Mouse (Mus musculus): Measurements from ENCODE around the gene 4930558K02Rik. TPM values are rescaled to one million over a fixed set of nuclear protein-coding genes. Genes with fewer than 3 reads are reported as not detected.

Gene 4930558K02Rik
- total RNA-seq, 2 experiments from 2014 or later, result not detected

DNA sequence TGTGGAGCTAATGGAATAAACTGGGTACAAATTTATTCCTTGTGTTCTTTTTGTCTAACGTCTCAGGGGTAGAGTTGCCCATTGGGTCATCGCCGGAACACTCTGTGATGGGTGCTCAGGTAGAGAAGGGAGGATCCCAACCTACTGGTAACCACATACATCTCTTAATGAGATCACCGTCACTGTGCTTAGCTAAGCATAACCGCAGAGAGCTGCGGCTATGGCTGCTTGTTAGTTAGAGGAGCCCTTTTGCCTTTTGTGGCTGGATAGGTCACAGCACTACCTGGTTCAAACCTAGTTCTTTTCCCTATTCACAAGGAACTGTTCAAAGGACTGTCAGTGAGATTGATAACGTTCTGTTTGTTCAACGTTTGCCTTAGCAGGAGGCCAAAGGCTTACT is 70.4 kb downstream of the 4930558K02Rik start:
- intact Hi-C loops (cut with DNase I), result no loop called here
- DNase-seq, result no peak

DNA sequence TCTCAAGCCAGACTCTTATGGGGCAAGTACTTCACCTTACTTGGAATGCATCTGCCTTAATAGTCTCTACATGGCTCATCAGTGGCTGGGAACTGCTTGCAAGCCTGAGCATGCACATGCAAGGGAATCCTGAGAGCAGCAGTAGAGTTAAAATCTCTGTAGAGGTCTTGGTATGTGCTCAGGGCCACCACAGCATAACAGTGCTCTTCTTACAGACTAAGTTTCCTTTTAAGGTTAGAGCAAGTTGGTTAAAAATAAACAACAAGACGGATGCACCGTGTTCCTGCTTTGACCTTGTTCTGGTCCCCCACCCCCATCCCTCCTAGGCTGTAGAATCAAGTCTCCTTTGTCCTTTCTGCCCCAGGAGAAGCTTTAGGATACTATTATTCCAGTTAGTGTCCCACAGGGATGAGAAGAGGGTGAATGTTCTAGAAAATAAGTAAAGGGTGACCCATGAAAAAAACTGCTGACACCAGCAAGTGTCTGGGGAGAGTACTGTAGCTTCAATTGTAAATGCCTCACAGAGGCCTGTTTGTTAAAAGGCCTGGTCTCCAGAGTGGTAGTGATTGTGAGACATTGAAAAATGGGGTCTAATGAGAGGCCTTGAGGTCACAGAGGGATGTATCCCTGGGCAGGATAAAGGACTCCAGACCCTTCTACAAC is 71.5 kb downstream of the 4930558K02Rik start:
- DNase-seq, result no peak
- intact Hi-C loops (cut with DNase I), result no loop called here

GRCm38 (mm10) chr1:161907111-161907510 is 72.3 kb downstream of the 4930558K02Rik start:
- intact Hi-C loops (cut with DNase I), result no loop called here

DNA sequence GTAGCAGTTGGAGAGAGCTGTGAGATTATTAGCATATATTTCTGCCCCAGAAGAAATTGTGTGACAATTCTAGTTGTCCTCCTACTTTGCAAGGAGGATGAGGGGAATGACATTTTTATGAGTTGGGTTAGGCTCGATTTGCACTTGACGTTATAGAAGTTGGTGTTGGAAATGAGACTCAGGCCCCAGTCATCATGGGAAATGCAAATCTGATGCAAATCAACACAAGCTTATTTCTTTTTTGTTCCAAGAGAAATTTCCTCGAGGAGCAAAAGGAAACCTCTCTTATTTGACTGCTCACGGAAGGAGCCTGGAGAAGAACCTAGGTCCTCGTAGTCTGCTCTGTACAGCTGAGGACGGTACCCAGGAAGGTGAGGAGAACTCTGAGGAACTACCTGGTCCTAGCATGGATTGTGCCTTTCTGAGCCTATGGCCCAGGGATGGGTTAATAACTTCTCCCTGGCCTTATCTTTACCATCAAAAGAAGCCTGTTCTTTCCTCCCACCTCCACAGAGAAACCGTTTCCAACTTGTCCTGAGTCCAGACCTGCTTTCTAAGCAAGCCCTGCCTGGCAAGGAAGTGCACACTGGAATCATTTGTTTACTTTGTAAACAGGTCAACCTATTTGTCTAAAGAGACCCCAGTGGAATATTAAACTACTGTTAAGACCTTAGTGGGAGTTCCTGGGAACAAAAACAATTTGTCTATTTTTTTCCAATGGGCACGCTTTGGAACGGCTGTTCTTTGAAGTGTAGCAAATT is 76.6 kb downstream of the 4930558K02Rik start:
- intact Hi-C loops (cut with DNase I), result no loop called here
- no peak for DNase-seq

More at GRCm38 (mm10) chr1:161907111-161907510, 72.3 kb downstream of the 4930558K02Rik start:
- no peak for DNase-seq

- DNase-seq, result no peak
- intact Hi-C loops (cut with DNase I), result no loop called here
Measured at GRCm38 (mm10) chr1:161900129-161900528, 79.3 kb downstream of the 4930558K02Rik start.

GRCm38 (mm10) chr1:161897235-161897634 is 82.2 kb downstream of the 4930558K02Rik start:
- intact Hi-C loops (cut with DNase I), result no loop called here
- no peak for DNase-seq

DNA sequence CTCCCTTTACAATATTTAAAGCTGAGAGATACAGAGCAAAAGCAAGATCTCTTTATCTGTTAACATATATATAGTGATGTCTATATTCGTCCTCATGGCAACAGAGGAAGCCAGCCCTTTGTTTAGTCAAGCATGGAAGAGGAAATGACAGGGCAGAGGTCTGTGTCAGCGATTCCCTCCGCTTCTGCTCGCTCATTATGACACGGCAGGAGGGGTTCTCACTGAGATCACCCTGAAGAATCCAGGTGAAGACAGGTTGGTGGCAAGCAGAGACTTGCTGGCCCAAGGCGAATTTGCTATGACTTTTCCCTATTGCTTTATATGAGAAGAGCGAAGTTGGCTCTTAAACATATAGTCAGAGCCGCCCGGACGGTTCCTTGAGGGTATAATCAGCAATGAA is 83.3 kb downstream of the 4930558K02Rik start:
- intact Hi-C loops (cut with DNase I), result no loop called here

DNA sequence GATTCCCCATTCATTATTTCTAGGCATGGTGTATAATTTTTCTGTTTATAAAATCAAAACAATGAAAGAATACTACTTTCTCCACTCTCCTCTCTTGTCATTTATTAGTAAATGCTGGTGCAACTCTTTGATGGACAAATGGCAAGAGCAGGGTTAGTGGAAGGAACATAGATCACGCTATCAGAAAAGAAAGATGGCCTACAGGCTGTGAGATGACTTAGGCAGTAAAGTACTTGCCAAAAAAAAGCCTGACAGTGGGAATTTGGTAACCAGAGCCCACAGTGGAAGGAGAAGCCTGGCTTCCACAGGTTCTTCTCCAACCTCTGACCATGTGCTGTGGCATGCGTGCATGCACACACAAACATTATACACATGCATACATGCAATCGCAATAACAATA is 84.4 kb downstream of the 4930558K02Rik start:
- intact Hi-C loops (cut with DNase I), result no loop called here
- DNase-seq, result no peak

More for the DNA sequence above, 83.3 kb downstream of the 4930558K02Rik start:
- DNase-seq, result no peak

DNA sequence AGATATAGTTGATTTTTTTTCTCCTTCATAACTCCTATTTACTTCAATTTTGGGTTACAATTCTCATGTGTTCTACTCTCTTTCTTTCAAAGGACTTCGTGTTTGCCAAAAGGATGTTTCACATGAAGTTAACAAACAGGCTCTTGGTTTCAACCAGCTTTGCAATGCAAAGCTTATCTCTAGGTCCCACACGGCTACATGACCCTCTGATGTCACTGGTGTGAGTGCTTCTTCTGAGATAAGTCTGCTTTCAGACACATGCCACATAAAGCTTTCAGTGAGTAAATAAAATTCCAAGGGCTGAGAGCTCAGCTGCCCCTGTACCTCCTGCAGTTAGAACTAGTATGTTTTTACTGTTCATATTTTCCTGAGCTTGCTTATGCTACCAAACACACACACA is 84.9 kb downstream of the 4930558K02Rik start:
- DNase-seq, result no peak
- intact Hi-C loops (cut with DNase I), result no loop called here

GRCm38 (mm10) chr1:161894126-161894525 is 85.3 kb downstream of the 4930558K02Rik start:
- DNase-seq, result no peak
- intact Hi-C loops (cut with DNase I), result no loop called here

Other genes with a start within 250 kb of the 4930558K02Rik start
- gene Fasl, start 191.1 kb downstream of the 4930558K02Rik start, total RNA-seq (2021), result not detected
- gene Suco, start 103.0 kb downstream of the 4930558K02Rik start, total RNA-seq (2021), result 10 to 100 TPM in 1 of 2 experiments, 1 to 10 TPM in 1; 8.5 to 16.2 TPM
- 10 to 100 TPM; 15.0 TPM for gene Pigc, start 10.4 kb downstream of the 4930558K02Rik start, total RNA-seq (2021)

Data from gastrocnemius, postnatal 36 days (tissue).